Mouse (Mus musculus) neural tube, embryonic 11.5 days (tissue): ENCODE results near the gene Vmn1r86. TPM values are rescaled to one million over a fixed set of nuclear protein-coding genes. Genes with fewer than 3 reads are reported as not detected.
"Not testable (repeated sequence)": the region's sequence is repeated elsewhere in the genome, so short reads cannot be mapped to it uniquely, and the experiment has no call there.

Experiments
- ATAC-seq: fragments of 200-750 bp; cut with Nextera tagmentation; 2 replicates; pipeline ENCODE4 v1.8.0; 2017; ENCODE audit warnings: moderate number of reproducible peaks, mild to moderate bottlenecking, moderate TSS enrichment, moderate library complexity; ENCODE audit not compliant: insufficient read depth, low FRiP score, low TSS enrichment
- DNase-seq: peaks from one replicate; pipeline ENCODE4 v3.0.0-alpha.2; 2015; ENCODE audit warnings: low spot score
- H3K27ac ChIP-seq: fragments of 300-500 bp; sonication (generic); 2 replicates; pipeline ENCODE4 v1.5.1; 2014; ENCODE audit warnings: low read depth, mild to moderate bottlenecking, low read length
- H3K27me3 ChIP-seq: fragments of 300-500 bp; sonication (generic); 2 replicates; pipeline ENCODE4 v1.6.1; 2014; ENCODE audit warnings: mild to moderate bottlenecking, low read length, mixed read lengths; ENCODE audit not compliant: control insufficient read depth, insufficient read depth
- H3K36me3 ChIP-seq: fragments of 300-500 bp; sonication (generic); 2 replicates; pipeline ENCODE4 v1.6.1; 2014; ENCODE audit warnings: mild to moderate bottlenecking, low read length, moderate library complexity, mixed read lengths; ENCODE audit not compliant: control insufficient read depth, insufficient read depth
- H3K4me1 ChIP-seq: fragments of 300-500 bp; sonication (generic); 2 replicates; pipeline ENCODE4 v1.6.1; 2014; ENCODE audit warnings: low read length, mixed read lengths; ENCODE audit not compliant: control insufficient read depth, insufficient read depth
- H3K4me2 ChIP-seq: fragments of 300-500 bp; sonication (generic); 2 replicates; pipeline ENCODE4 v1.6.1; 2014; ENCODE audit warnings: low read depth, mild to moderate bottlenecking, moderate library complexity
- H3K4me3 ChIP-seq: fragments of 300-500 bp; sonication (generic); 2 replicates; pipeline ENCODE4 v1.5.1; 2014; ENCODE audit warnings: low read depth, low read length
- H3K9ac ChIP-seq: fragments of 300-500 bp; sonication (generic); 2 replicates; pipeline ENCODE4 v1.6.1; 2014; ENCODE audit warnings: mild to moderate bottlenecking, low read length
- H3K9me3 ChIP-seq: fragments of 300-500 bp; sonication (generic); 2 replicates; pipeline ENCODE4 v1.6.1; 2016; ENCODE audit warnings: low read length; ENCODE audit not compliant: control insufficient read depth
- WGBS: fragments of 180-500 bp; shearing (Covaris S2); extraction: QIAGEN DNeasy Blood & Tissue Kit; methylation state at CpG from one replicate; pipeline ENCODE4 v1.1.7; 2014; 5-methylcytosine and 5-hydroxymethylcytosine counted together
- polyA plus RNA-seq: library from polyadenylated mRNA; unstranded; fragments of >200 nt; fragmentation: Nextera tagmentation; extraction: Ambion mirVana; gene quantifications from 2 replicates; pipeline ENCODE4 v1.2.1, GENCODE M21; 2014

The Vmn1r86 gene
- polyA plus RNA-seq, result not detected in 2 replicates

DNA sequence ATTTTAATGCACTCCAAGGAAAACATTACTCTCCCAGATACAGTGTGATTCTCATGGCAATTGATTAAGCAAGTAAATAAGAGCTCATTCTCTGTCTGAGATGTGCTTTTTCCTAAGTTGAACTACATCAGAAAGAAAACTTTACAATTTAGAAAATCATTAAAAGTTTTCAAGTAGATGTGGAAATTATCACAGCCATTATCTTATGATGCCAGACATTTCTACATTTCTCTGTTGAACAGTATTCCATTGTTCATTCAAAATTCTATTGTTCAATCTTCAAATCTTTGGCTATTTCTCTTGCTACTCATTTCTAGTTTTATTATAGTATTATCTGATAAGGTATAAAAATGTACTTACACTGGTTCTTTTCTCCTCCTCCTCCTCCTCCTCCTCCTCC is at the start of gene Vmn1r86:
Gene Vmn1r86 (minus strand): TSS at position 101 of the 400 bp plus-strand sequence.
- Histone ChIP-seq H3K4me1 (no peaks in the 10 kb centered on the region), H3K27me3 (no peaks in the 10 kb centered on the region), H3K9ac (no peak within 1 kb of the TSS), H3K36me3 (no peaks in the 10 kb centered on the region), H3K4me2 (no peak within 1 kb of the TSS), H3K9me3 (no peaks in the 10 kb centered on the region), H3K4me3 (no peak within 1 kb of the TSS), H3K27ac (no peak within 1 kb of the TSS)
- DNase-seq, result no peak
- ATAC-seq, result no peak

DNA sequence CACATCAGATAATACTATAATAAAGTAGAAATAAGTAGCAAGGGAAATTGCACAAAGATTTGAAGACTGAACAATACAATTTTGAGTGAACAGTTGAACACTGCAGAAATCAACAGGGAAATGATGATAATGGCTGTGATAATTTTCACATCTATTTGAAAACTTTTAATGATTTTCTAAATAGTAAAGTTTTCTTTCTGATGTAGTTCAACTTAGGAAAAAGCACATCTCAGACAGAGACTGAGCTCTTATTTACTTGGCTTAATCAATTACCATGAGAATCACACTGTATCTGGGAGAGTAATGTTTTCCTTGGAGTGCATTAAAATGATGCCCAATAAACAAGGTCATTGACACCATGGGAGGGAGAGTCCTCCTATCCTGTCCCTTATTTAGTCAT is 39.6 kb upstream of the Vmn1r86 start, which contains the start of gene Vmn1r88:
Gene Vmn1r88 (plus strand): TSS at position 301 of the 400 bp plus-strand sequence.
- DNase-seq (no peak), ATAC-seq (no peak)
- Histone ChIP-seq H3K27ac (no peak within 1 kb of the TSS), H3K9ac (no peak within 1 kb of the TSS), H3K4me3 (no peak within 1 kb of the TSS), H3K4me1 (no peaks in the 10 kb centered on the region), H3K9me3 (no peaks in the 10 kb centered on the region), H3K4me2 (no peak within 1 kb of the TSS), H3K27me3 (no peaks in the 10 kb centered on the region), H3K36me3 (no peaks in the 10 kb centered on the region)

DNA sequence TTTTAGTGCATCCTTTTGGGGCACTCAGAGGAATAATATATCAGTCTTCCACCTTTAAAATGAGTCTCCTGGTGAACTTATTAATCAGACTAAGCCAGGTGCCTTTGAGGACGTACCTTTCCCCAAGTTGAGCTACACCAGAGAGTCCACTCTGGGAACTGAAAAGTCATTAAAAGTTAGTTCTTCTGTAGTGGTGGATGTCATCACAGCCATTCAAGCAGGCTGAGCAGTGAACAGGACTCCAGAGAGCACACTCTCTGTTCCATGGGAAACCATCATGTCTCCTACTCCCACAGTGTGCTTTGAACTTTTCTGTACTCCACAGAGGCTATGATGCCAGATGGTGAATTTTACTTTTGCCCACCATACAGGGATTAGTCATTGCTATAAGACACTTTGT is 20.3 kb upstream of the Vmn1r86 start, which contains the start of gene Vmn1r87:
Gene Vmn1r87 (minus strand): TSS at position 101 of the 400 bp plus-strand sequence.
- Histone ChIP-seq H3K9ac (no peak within 1 kb of the TSS), H3K4me1 (no peaks in the 10 kb centered on the region), H3K27me3 (no peaks in the 10 kb centered on the region), H3K4me3 (no peak within 1 kb of the TSS), H3K9me3 (no peaks in the 10 kb centered on the region), H3K27ac (no peak within 1 kb of the TSS), H3K36me3 (no peaks in the 10 kb centered on the region), H3K4me2 (no peak within 1 kb of the TSS)
- no peak for DNase-seq
- no peak for ATAC-seq
- WGBS, result 90% methylated on average over 1 of the region's 1 CpGs

DNA sequence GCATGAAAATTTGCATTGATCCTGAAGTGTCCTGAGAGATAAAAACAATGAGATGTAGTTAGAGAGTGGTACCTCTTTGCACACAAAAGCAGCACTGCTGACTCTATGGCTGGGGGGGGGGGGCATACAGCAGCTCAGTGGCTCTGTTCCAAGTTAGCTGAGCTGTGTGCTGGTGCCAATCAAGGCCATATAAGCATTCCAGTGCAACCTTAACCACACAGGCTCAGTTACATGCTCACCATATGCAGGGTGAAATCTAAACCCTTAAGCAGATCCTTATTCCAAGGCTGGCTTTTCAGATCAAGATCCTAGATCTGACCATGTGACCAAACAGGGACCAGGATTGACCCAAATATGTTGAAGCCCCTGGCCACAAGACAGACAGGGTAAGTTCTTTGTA is 17.6 kb upstream of the Vmn1r86 start:
- no peak overlapping the region for H3K9ac ChIP-seq
- no peaks in the 10 kb centered on the region for H3K27me3 ChIP-seq
- no peaks in the 10 kb centered on the region for H3K4me1 ChIP-seq
- no peak overlapping the region for H3K27ac ChIP-seq
- DNase-seq (no peak), ATAC-seq (no peak)
- no peaks in the 10 kb centered on the region for H3K9me3 ChIP-seq
- H3K4me2 ChIP-seq, result no peak overlapping the region
- H3K36me3 ChIP-seq, result no peaks in the 10 kb centered on the region
- no peak overlapping the region for H3K4me3 ChIP-seq

DNA sequence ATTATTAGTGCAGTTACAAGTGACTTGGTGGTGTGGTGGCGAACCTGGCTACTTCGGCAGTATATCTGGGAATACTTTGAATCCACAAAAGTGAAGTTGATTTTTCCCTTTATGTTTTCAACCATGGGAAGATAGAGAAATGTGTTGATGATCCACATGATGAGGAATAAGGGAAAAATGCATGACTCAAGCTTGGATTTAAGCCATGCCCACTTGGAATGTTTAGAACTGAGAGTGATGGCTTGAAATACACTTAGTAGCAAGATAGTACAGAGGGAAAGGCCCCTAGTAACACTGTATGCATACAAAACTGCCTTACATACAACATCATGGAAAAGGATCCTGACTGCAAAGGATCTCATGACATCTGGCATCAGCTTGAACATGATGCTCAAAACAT is 12.1 kb upstream of the Vmn1r86 start:
- Histone ChIP-seq H3K36me3 (no peaks in the 10 kb centered on the region), H3K9ac (no peak overlapping the region), H3K9me3 (no peaks in the 10 kb centered on the region), H3K27ac (no peak overlapping the region), H3K4me2 (no peak overlapping the region), H3K27me3 (no peaks in the 10 kb centered on the region), H3K4me3 (no peak overlapping the region), H3K4me1 (no peaks in the 10 kb centered on the region)
- 87% methylated on average over 2 of the region's 2 CpGs for WGBS
- no peak for DNase-seq
- ATAC-seq, result no peak

DNA sequence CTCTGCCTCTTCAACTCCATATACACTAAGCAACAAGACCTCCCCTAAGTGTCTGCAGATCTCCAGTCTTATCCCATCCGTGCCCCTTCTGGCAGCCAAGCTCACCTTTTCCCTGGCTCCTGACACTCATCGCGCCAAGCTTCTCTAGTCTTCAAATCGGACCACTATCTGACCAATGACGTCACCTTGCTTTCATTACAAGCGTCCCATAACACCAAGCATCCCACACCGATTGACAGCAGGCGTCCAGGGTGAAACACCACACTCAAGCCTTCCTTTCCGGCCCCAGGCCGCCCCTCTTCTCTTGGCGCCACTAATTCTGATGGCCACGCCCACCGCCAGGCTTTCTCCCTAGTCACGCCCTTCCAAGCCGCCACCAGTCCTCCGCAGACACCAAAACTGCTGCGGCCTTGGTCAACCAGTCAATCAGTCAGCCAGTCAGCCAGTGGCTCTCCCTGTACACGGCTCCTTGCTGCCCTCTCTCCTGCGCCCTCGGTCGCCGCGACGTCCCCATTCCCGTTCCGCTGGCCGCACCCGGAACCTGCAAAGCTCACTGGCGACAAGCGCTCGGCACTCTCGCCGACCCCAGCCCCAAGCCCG is 3.9 kb upstream of the Vmn1r86 start:
- H3K9ac ChIP-seq, H3K9me3 ChIP-seq, H3K27ac ChIP-seq, DNase-seq, H3K27me3 ChIP-seq, H3K36me3 ChIP-seq, H3K4me3 ChIP-seq, H3K4me1 ChIP-seq: not testable (repeated sequence)
- ATAC-seq, result peak; percentile 89
- 1% methylated on average over 15 of the region's 34 CpGs for WGBS
- H3K4me2 ChIP-seq, result peak overlapping the region; percentile 31

DNA sequence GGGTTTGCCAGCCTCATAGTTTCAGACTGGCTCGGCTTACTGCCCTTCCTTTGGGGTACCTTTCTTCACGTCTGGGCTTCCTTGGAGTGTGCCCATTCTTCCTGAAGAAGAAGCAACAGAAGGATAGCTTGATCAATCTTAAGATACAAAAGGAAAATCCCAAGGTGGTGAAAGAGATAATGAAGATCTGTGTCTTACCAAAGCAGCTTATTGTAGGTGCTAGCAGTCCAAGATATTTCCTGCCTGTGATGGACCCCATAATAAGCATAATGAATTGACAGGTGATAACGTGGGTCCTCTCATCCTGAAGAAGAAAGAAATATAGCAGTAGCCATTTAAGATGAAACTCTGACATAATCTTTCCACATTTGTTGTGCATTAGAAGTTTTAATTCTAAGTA is 24.6 kb downstream of the Vmn1r86 start, which contains the start of gene Vmn1r85:
Gene Vmn1r85 (minus strand): TSS at position 101 of the 400 bp plus-strand sequence.
- H3K4me1 ChIP-seq, result no peaks in the 10 kb centered on the region
- ATAC-seq, result no peak
- WGBS, result 66% methylated on average over 3 of the region's 3 CpGs

DNA sequence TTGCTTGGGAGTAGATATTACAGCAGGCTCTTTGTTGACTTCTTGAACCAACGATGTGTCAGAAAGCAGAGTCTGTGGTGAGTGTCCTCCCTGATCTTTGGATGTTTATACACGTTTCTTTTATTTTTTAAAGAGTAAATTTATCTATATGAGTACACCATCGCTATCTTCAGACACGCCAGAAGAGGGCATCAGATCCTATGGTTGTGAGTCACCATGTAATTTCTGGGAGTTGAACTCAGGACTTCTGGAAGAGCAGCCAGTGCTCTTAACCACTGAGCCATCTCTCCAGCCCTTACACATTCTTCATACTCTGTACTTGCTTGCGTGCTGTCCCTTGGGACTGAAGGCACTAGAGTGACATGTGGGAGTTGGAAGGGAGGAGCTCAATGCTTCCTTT is 47.4 kb downstream of the Vmn1r86 start:
- Histone ChIP-seq H3K4me2 (no peak overlapping the region), H3K4me1 (no peaks in the 10 kb centered on the region), H3K36me3 (no peaks in the 10 kb centered on the region), H3K9me3 (no peaks in the 10 kb centered on the region), H3K27me3 (no peaks in the 10 kb centered on the region), H3K9ac (no peak overlapping the region), H3K4me3 (no peak overlapping the region), H3K27ac (no peak overlapping the region)
- ATAC-seq, result no peak
- DNase-seq, result no peak
- 56% methylated on average over 5 of the region's 5 CpGs for WGBS

More for the DNA sequence above, 24.6 kb downstream of the Vmn1r86 start, which contains the start of gene Vmn1r85:
- Histone ChIP-seq H3K9me3 (no peaks in the 10 kb centered on the region), H3K4me3 (no peak within 1 kb of the TSS), H3K27ac (no peak within 1 kb of the TSS), H3K4me2 (no peak within 1 kb of the TSS), H3K9ac (no peak within 1 kb of the TSS), H3K27me3 (no peaks in the 10 kb centered on the region), H3K36me3 (no peaks in the 10 kb centered on the region)
- DNase-seq, result no peak

DNA sequence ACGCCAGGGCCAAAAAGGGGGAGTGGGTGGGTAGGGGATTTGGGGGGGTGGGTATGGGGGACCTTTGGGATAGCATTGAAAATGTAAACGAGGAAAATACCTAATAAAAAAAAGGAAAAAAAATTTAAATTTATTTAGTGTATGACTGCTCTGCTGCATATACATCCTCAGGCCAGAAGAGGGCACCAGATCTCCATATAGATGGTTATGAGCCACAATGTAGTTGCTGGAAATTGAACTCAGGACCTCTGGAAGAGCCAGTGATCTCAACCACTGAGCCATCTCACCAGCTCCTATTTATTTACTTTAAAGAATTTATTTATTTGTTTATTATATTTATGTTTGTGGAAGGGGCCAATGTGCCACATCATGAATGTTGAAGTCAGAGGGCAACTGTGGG is 56.3 kb downstream of the Vmn1r86 start:
- H3K4me1 ChIP-seq, ATAC-seq, H3K4me3 ChIP-seq, H3K27me3 ChIP-seq, H3K9ac ChIP-seq, H3K36me3 ChIP-seq, H3K4me2 ChIP-seq, H3K9me3 ChIP-seq, DNase-seq, H3K27ac ChIP-seq: not testable (repeated sequence)
- WGBS, result 65% methylated on average over 2 of the region's 2 CpGs
